Mouse (Mus musculus): Measurements from ENCODE around the gene Gm20403. TPM values are rescaled to one million over a fixed set of nuclear protein-coding genes. Genes with fewer than 3 reads are reported as not detected.
A peak's percentile ranks its signal among the peaks of the same experiment; 100 is the strongest.

Gene Gm20403
- polyA plus RNA-seq, 1 experiment from 2014 or later, result not detected

GRCm38 (mm10) chr12:54995965-54996364 is 9.6 kb upstream of the Gm20403 start:
- no peak for ATAC-seq (ENCODE audit: insufficient read depth, low FRiP score)
- H3K4me1 ChIP-seq (ENCODE audit: control insufficient read depth, insufficient read depth, low read length), result no peaks in the 10 kb centered on the region
- no peaks in the 10 kb centered on the region for H3K36me3 ChIP-seq (ENCODE audit: control insufficient read depth, insufficient read depth, low read length)
- no peak overlapping the region for H3K27ac ChIP-seq (ENCODE audit: low read length)
- H3K9ac ChIP-seq (ENCODE audit: low read length), result no peak overlapping the region
- no peak overlapping the region for H3K4me2 ChIP-seq (ENCODE audit: low read depth, low read length)
- WGBS, result 59% methylated on average over 3 of the region's 3 CpGs
- H3K4me3 ChIP-seq (replicated peaks; ENCODE audit: low read length), result no peak overlapping the region
- no peaks in the 10 kb centered on the region for H3K9me3 ChIP-seq (replicated peaks; ENCODE audit: control insufficient read depth, low read length)
- no peaks in the 10 kb centered on the region for H3K27me3 ChIP-seq (ENCODE audit: control insufficient read depth, insufficient read depth, low read length)

- ATAC-seq (ENCODE audit: insufficient read depth, low FRiP score), result no peak
- H3K4me2 ChIP-seq (ENCODE audit: low read depth, low read length), result no peak overlapping the region
- no peak overlapping the region for H3K27ac ChIP-seq (ENCODE audit: low read length)
- no peaks in the 10 kb centered on the region for H3K27me3 ChIP-seq (ENCODE audit: control insufficient read depth, insufficient read depth, low read length)
- H3K4me3 ChIP-seq (replicated peaks; ENCODE audit: low read length), result no peak overlapping the region
- H3K4me1 ChIP-seq (ENCODE audit: control insufficient read depth, insufficient read depth, low read length), result no peaks in the 10 kb centered on the region
- 65% methylated on average over 4 of the region's 4 CpGs for WGBS
- H3K36me3 ChIP-seq (ENCODE audit: control insufficient read depth, insufficient read depth, low read length), result no peaks in the 10 kb centered on the region
- H3K9ac ChIP-seq (ENCODE audit: low read length), result no peak overlapping the region
- H3K9me3 ChIP-seq (replicated peaks; ENCODE audit: control insufficient read depth, low read length), result no peaks in the 10 kb centered on the region
Observed at GRCm38 (mm10) chr12:54994418-54994817, 8.1 kb upstream of the Gm20403 start.

GRCm38 (mm10) chr12:54994068-54994386 is 7.7 kb upstream of the Gm20403 start:
- Histone ChIP-seq H3K4me1 (ENCODE audit: control insufficient read depth, insufficient read depth, low read length) (no peaks in the 10 kb centered on the region), H3K4me2 (ENCODE audit: low read depth, low read length) (no peak overlapping the region), H3K9me3 (replicated peaks; ENCODE audit: control insufficient read depth, low read length) (no peaks in the 10 kb centered on the region), H3K4me3 (replicated peaks; ENCODE audit: low read length) (no peak overlapping the region), H3K9ac (ENCODE audit: low read length) (no peak overlapping the region; the same call in 1 of the 2 replicates), H3K27me3 (ENCODE audit: control insufficient read depth, insufficient read depth, low read length) (no peaks in the 10 kb centered on the region), H3K27ac (ENCODE audit: low read length) (no peak overlapping the region), H3K36me3 (ENCODE audit: control insufficient read depth, insufficient read depth, low read length) (no peaks in the 10 kb centered on the region)
- WGBS, result 73% methylated on average over 6 of the region's 6 CpGs
- no peak for ATAC-seq (ENCODE audit: insufficient read depth, low FRiP score)

- Histone ChIP-seq H3K4me1 (ENCODE audit: control insufficient read depth, insufficient read depth, low read length) (no peaks in the 10 kb centered on the region), H3K9ac (ENCODE audit: low read length) (no peak overlapping the region; the same call in 1 of the 2 replicates), H3K4me2 (ENCODE audit: low read depth, low read length) (no peak overlapping the region), H3K9me3 (replicated peaks; ENCODE audit: control insufficient read depth, low read length) (no peaks in the 10 kb centered on the region), H3K27me3 (ENCODE audit: control insufficient read depth, insufficient read depth, low read length) (no peaks in the 10 kb centered on the region), H3K36me3 (ENCODE audit: control insufficient read depth, insufficient read depth, low read length) (no peaks in the 10 kb centered on the region), H3K27ac (ENCODE audit: low read length) (no peak overlapping the region), H3K4me3 (replicated peaks; ENCODE audit: low read length) (no peak overlapping the region)
- 51% methylated on average over 16 of the region's 16 CpGs for WGBS
- no peak for ATAC-seq (ENCODE audit: insufficient read depth, low FRiP score)
Observed at GRCm38 (mm10) chr12:54993246-54994067, 7.1 kb upstream of the Gm20403 start.

- H3K36me3 ChIP-seq (ENCODE audit: control insufficient read depth, insufficient read depth, low read length), result no peaks in the 10 kb centered on the region
- 85% methylated on average over 3 of the region's 3 CpGs for WGBS
- H3K9ac ChIP-seq (ENCODE audit: low read length), result no peak overlapping the region
- no peak for ATAC-seq (ENCODE audit: insufficient read depth, low FRiP score)
- H3K27ac ChIP-seq (ENCODE audit: low read length), result no peak overlapping the region
- H3K4me2 ChIP-seq (ENCODE audit: low read depth, low read length), result no peak overlapping the region
- H3K4me3 ChIP-seq (replicated peaks; ENCODE audit: low read length), result no peak overlapping the region
- no peaks in the 10 kb centered on the region for H3K4me1 ChIP-seq (ENCODE audit: control insufficient read depth, insufficient read depth, low read length)
- no peaks in the 10 kb centered on the region for H3K9me3 ChIP-seq (replicated peaks; ENCODE audit: control insufficient read depth, low read length)
- H3K27me3 ChIP-seq (ENCODE audit: control insufficient read depth, insufficient read depth, low read length), result no peaks in the 10 kb centered on the region
Observed at GRCm38 (mm10) chr12:54992814-54993213, 6.5 kb upstream of the Gm20403 start.

GRCm38 (mm10) chr12:54988323-54988850 is 2.1 kb upstream of the Gm20403 start:
- Histone ChIP-seq H3K9me3 (replicated peaks; ENCODE audit: control insufficient read depth, low read length) (no peaks in the 10 kb centered on the region), H3K27ac (ENCODE audit: low read length) (no peak overlapping the region), H3K9ac (ENCODE audit: low read length) (no peak overlapping the region), H3K4me3 (replicated peaks; ENCODE audit: low read length) (no peak overlapping the region), H3K4me1 (ENCODE audit: control insufficient read depth, insufficient read depth, low read length) (peaks cover 5% of the 10 kb centered on the region; the same call in 1 of the 2 replicates), H3K36me3 (ENCODE audit: control insufficient read depth, insufficient read depth, low read length) (no peaks in the 10 kb centered on the region), H3K27me3 (ENCODE audit: control insufficient read depth, insufficient read depth, low read length) (no peaks in the 10 kb centered on the region), H3K4me2 (ENCODE audit: low read depth, low read length) (no peak overlapping the region)
- ATAC-seq (ENCODE audit: insufficient read depth, low FRiP score), result no peak
- 70% methylated on average over 4 of the region's 4 CpGs for WGBS

GRCm38 (mm10) chr12:54987156-54987555 is 827 bp upstream of the Gm20403 start:
- no peak overlapping the region for H3K27ac ChIP-seq (ENCODE audit: low read length)
- no peak overlapping the region for H3K4me2 ChIP-seq (ENCODE audit: low read depth, low read length)
- no peaks in the 10 kb centered on the region for H3K9me3 ChIP-seq (replicated peaks; ENCODE audit: control insufficient read depth, low read length)
- 87% methylated on average over 2 of the region's 2 CpGs for WGBS
- no peak overlapping the region for H3K9ac ChIP-seq (ENCODE audit: low read length)
- H3K4me3 ChIP-seq (replicated peaks; ENCODE audit: low read length), result no peak overlapping the region
- peaks cover 5% of the 10 kb centered on the region; the same call in 1 of the 2 replicates for H3K4me1 ChIP-seq (ENCODE audit: control insufficient read depth, insufficient read depth, low read length)
- no peaks in the 10 kb centered on the region for H3K27me3 ChIP-seq (ENCODE audit: control insufficient read depth, insufficient read depth, low read length)
- H3K36me3 ChIP-seq (ENCODE audit: control insufficient read depth, insufficient read depth, low read length), result no peaks in the 10 kb centered on the region
- ATAC-seq (ENCODE audit: insufficient read depth, low FRiP score), result no peak

- H3K4me2 ChIP-seq (ENCODE audit: low read depth, low read length), result peak overlapping the region; percentile 88
- no peaks in the 10 kb centered on the region for H3K27me3 ChIP-seq (ENCODE audit: control insufficient read depth, insufficient read depth, low read length)
- H3K27ac ChIP-seq (ENCODE audit: low read length), result peak overlapping the region; percentile 94
- H3K4me1 ChIP-seq (ENCODE audit: control insufficient read depth, insufficient read depth, low read length), result peaks cover 5% of the 10 kb centered on the region; the same call in 1 of the 2 replicates
- H3K9me3 ChIP-seq (replicated peaks; ENCODE audit: control insufficient read depth, low read length), result no peaks in the 10 kb centered on the region
- WGBS, result under 1% methylated on average over 117 of the region's 117 CpGs
- H3K9ac ChIP-seq (ENCODE audit: low read length), result peak overlapping the region; percentile 93
- peak overlapping the region; percentile 90 for H3K4me3 ChIP-seq (replicated peaks; ENCODE audit: low read length)
- H3K36me3 ChIP-seq (ENCODE audit: control insufficient read depth, insufficient read depth, low read length), result no peaks in the 10 kb centered on the region
- ATAC-seq (ENCODE audit: insufficient read depth, low FRiP score), result peak; percentile 77
Observed at GRCm38 (mm10) chr12:54985257-54986051, 875 bp downstream of the Gm20403 start.

Data from stomach, embryonic 16.5 days (tissue).